Mouse (Mus musculus) heart, adult 9 months (tissue): ENCODE results near the gene Synrg.

ENCODE experiments used
- DNase-seq, 2 experiments: peaks; one replicate each; pipeline ENCODE4 v3.0.0; 2022; ENCODE audit warnings: low spot score in 2 of 2

Gene Synrg

DNA sequence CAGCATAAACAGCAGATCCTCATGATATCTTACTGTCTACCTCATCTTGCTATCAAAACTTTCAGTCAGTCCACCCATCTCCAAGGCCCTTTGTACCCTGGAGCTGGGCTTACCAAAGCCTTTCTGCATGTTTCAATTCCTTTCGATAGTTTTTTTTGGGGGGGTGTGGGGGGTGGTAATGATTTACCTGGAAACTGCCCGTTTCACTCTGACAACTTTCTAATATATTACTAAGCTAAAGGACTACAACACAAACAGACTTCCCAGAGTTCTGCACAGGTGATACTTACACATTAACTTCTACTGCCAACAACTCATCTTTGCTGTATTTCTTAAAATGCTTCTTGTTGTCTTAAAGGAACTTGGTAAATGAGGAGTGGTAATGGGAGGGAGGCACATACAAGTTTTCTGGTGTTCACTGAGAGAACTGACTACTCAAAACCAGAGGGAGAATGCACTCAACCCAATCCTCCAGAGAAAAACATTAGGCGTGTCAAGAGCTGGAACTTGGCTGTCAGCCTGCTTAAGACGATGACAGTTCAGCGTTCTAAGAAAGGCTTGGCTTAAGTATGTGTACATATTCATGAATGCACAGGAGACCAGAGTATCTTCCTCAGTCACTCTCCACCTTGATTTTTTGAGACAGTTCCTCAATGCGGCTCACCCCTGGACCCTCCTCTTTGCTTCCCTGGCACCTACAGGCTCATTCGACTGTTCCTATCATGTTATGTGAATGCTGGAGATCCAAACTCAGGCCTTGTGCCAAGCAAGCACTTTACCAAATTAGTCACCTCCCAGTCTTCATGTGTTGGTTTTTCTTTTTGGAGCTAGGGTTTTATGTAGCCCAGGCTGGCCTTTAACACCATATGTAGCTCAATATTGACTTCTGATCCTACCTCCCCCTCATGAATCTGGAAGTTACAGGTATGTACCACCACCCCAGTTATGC, 109.9 kb downstream of the Synrg start:
- peak in 1 of 2 experiments; percentile 29 for DNase-seq

DNA sequence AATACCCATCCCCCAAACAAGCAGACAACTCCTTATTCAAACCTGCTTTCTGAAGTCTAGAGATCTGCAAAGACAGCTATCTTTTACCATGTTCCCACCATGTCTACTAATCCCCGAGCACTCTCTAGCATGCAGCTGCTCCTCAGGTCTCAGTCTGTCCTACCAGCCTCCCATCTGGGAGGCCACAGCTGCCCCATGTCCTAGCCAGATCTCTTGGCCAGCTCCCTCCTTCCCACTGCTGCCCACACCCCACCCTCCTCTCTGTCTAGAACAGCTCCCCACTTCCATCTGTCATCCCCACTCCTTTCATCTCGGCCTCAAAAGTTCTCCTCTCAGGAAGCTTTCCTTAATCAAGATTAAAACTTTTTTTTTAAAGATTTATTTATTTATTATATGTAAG, 112.8 kb downstream of the Synrg start:
- DNase-seq, result no peak

DNA sequence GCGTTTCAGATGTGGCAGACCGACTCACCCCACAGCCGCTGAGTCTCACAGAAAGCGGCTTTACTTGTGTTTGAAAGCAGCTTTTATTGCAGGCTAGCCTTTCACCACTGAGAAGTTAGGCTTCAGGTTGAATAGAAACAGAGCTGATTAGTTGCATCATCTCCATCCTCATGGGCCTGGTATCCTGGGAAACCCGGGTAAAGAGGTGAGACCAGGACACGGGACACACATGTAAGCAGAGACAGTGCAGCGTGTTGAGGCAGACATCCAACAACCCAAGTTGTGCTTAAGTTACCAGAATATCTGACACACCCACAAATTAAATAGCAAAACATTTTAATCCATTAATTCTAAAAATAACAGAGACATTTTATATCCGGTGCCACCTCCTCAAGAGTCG, 114.4 kb downstream of the Synrg start:
- no peak for DNase-seq

DNA sequence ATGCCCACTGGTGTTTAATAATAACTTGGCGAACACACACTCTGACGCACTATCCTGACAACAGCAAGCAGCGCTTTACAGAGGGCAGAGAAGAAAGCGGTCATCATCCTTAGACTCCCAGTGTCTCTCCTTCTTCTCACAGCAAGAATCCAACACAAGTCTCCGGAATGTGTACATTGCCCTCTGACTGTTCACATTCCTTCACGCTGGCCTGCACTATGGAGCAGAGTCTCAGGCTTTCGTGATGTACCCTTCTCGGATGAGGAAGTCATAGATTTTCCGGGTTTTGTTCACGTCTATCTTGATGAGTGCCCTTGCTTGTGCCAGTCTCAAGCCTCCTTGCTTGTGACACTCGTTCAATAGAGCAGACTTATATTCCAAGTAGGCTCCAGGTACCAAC, 115.1 kb downstream of the Synrg start:
- DNase-seq, result no peak

DNA sequence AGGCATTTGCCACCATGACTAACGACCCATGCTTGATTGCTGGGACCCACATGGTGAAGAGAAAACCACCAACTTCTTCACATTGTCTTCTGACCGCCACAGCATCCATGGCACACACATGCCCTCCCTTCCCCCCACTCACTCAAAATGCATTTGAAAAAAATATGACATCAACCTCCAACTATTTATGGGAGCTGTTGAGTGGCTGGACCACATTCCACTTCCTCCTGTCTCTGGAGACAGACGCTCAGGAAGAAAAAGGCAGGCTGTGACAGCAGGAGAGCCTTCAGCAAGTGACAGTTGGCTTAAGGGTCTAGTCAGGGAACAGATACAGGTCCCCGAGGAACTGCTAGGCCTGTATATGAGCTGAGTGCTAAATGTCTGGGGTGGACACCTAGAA, 115.7 kb downstream of the Synrg start:
- no peak for DNase-seq

DNA sequence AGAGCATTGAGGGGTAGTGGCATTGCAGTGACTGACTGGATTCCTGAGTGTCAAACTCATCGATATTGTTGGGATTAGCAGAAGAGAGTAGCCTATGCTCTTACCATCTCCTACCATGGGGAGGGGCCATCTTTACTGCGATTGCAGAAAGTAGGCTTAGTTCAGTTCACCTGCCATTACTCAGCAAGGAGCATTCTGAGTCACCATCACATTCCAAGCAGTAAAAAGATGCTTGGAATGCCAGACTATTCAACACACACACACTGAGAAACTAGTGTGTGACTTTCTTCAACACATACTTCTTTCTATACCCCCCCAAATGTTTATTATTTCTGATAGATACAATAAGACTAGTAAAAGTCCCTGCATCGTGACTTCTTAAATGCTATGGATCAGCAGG, 116.1 kb downstream of the Synrg start:
- DNase-seq, result no peak

DNA sequence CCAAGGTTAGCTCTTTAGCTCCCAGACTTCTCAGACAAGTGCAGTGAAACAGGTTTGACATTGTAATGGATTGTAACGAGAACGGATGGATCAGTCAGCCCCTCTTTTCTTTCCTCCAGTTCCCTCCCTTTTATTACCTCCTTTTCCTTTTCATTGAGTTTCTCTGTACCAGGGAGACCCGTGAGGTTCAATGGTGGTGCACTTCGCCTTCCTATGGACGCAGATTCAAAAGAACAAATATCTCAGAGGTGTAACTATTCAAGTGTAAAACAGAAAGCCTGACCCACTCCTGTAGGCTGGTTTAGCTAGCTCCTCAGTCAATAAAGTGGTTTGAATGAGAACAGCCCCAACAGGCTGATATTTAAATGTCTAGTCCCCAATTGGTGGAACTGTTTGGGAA, 117.7 kb downstream of the Synrg start:
- no peak for DNase-seq

DNA sequence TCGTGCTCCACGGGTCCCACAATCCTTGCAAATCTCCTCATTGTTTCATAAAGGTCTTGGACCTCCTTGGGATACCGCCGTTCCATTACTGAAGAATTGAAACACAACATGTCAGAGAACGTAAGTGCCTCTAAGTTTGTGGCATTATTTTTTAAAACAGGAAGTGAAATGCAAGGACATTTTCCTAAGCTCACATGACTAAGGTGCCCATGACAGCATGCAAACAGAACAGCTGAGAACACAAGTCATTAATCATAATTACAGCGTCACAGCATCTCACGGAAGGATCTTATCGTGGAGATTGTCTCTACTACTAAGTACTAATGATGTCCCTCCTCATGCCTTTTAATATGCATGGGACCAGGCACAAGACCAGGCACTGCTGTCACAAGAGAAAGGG, 126.3 kb downstream of the Synrg start:
- DNase-seq, result no peak
